Mouse (Mus musculus) c-Kit-positive CD71-negative TER-119-negative erythroid progenitor cells, embryonic 14.5 days (primary cell): Measurements from ENCODE around the gene Pomp.

Experiments used
- DNase-seq: peaks from one replicate; pipeline ENCODE4 v3.0.0-alpha.2; 2013; ENCODE audit warnings: low read depth

Pomp gene

DNA sequence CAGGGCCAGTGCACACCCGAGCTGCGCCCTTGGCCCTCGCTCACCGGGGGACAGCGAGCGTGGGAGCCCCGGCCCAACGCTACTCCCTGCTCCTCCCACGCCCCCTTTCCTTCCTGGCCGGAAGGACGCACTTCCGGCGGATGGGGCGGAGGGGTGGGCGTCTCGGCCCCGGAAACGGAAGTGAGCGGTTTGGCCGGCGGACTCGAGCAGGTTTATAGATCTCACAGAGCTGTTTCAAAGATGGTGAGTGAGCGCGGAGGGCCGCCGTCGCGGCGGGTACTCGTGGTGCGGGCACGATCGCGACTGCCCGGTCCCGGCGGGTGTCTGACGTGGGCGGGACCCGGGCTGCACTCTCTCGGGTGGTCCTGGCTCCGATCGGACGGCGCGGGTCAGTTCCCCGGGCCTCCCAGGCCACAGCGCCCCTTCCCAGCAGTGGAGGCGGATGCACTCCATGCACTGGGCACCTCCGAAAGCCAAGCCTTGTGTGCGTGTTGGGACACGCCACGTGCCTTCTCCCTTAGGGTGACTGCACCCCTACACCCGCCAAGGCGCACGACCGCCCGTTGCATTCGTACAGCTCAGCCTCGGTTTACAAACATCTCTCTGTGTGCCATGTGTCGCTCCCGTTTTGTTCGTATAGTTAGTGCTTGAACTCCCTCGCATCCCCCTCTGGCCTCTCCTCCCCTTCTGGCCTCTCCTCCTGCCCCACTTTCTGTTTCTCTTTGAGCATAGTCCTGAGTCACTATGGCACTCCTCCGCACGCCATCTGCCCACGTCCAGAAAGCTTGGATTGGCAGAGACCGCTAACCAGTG is at the start of gene Pomp:
Gene Pomp, plus strand, starts transcription at position 13 of the 813 bp plus-strand sequence.
- DNase-seq: peak; percentile 76

DNA sequence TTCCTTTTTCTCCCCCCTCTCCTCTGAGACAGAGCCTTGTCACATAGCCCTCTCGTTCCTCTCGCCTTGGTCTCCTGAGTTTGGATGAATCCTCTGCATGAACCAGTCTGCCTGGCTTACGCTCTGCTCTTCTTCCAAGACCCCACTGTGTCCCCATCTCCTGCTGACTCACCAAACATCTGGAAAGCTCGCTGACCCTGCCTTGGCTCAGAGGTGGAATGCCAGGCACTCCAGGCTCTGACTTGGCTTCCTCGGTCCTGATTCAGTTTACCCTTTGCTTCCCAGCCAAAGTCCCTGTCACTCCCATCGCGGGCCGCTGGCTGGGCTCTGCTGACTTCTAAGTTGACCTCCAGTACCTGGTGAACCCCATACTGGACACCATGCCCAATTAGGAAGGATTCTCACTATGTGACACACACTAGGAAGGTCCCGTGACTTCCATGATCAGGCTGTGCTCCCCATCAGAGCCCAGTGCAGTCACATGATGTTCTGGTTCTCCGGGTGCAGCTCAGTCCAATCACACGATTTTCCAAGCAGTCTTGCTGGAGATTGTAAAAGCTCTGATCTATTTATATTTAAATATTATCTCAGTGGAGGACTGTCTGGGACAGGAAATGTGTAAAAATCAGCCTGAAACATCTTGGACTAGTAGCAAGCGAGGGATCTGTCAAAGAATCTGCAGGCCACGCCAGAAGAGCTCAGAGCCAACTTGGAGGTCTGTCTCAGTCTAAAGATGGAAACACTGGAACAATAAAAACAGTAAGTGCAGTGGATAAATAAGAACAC is 47.8 kb upstream of the Pomp start:
- no peak for DNase-seq

- no peak for DNase-seq
Measured at GRCm38 (mm10) chr5:147814971-147815370, 45.3 kb upstream of the Pomp start.

DNA sequence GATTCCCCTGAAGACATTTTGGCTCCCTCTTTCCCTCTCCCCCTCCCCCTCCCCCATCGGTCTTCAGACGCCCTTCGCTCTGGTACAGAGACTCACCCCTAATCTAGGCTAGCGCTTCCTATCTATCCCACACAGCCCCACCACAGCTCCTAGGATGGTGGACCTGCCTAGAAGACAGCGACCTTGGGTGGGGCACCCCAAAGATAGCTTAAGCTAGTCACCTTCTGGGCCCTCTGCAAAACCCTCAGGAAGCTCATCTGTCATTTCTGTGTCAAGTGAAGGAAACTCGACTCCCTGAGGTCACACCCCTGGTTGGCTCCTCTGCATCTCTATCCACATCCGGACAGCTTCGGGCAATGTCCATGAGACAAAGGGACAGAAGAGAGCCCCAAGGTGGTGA is 44.7 kb upstream of the Pomp start:
- no peak for DNase-seq

DNA sequence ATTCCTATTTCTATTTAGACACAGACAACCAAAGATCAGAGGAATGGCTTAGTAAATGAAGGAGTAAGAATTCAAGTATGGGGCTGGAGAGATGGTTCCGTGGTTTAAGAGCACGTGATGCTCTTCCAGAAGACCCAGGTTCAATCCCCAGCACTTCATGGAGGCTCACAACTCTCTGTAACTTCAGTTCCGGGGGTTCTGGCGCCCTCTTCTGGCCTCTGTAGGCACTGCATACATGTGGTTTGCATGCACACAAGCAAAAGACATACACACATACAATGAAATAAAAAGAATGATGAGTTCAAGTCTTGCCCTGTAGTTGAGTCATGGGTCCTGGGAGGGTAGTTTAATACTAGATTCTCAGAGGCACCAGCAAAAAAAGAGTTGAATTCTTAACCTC is 43.8 kb upstream of the Pomp start:
- no peak for DNase-seq

- no peak for DNase-seq
Measured at GRCm38 (mm10) chr5:147817747-147818496, 42.3 kb upstream of the Pomp start.

GRCm38 (mm10) chr5:147818866-147819265 is 41.4 kb upstream of the Pomp start:
- no peak for DNase-seq

DNA sequence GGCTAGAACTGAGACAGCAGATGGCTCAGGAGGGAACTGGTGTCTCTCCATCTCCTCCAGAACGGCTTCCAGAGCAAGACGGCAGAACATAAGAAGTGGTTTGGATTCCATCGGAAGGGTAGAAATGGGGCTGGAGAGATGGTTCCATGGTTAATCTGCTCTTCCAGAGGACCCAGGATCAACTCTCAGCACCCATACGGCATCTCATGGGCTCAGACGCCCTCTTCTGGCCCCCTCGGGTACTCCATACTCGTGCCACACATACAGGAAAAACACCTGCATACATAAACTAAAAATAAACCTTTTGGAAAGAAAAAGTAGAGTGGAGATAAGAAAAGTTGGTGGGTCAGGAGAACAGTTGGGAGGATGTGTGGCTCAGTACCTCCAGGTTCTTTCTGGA is 40.4 kb upstream of the Pomp start:
- DNase-seq: no peak

- no peak for DNase-seq
Measured at GRCm38 (mm10) chr5:147824021-147824605, 36.1 kb upstream of the Pomp start.

DNA sequence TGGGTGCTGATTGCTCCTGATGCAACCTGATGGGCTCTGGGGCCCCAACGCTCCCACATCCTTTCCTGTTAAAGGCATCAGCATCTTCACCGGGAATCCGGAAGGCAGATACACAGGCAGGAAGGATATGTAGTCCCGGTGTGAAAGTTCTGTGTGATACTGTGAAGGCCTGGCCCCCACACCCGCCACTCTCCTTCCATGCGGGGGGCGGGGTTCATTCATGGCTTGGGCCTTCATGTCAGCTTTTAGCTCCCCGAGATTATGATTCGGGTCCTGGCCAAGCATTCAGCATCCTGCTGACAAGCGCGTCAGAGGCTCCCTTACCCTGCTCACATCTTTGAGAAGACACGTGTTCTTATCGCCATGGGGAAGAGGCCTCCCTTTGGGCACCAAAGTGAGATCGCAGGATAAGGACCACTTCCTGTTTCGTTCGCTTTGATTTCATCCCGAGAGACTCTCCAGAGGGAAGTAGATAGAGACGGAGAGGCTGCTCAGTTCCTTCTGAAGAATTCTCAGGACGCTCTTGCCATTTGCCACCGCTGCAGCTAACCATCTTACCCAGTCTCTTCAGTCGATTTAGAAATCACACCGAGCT is 34.8 kb upstream of the Pomp start:
- DNase-seq: no peak

- no peak for DNase-seq
Measured at GRCm38 (mm10) chr5:147826091-147826490, 34.2 kb upstream of the Pomp start.

DNA sequence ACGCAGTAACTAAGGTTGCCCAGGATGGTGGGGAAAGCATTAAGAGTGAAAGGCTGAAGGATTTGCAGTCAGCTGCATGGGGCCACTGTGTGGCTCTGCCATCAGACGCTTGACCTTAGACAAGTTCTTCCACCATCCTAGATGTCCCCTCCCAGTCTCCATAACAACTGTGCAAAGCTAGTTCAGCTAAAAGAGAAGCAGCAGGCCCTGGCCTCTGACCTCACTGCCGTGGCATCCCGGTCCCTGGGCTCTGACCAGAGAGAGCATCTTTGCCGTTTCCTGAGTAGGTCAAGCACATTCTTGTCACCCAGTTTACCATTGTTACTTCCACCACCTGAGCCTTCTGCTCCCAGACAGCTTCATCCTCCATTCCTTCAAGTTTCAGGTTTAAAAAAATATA is 33.7 kb upstream of the Pomp start:
- no peak for DNase-seq

DNA sequence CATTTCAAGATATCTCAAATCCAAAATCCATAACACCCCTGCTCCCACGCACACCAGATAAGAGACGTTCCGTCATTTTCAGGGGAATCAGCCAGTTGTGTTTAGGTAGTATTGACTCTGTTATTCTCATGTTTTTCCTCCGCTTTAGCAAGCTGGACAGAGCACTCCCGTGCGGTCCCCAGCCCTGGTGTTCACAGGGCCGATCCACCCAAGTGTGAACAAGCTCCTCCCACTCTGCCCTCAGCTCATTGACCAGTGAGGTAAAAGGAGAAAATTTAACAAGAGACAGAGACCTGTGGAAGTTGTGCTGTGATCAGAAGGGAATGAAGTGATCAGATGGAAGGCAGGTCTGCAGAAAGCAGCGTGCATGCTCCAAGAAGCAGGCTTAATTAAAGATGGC is 31.4 kb upstream of the Pomp start:
- DNase-seq: no peak

- DNase-seq: no peak
Measured at GRCm38 (mm10) chr5:147832842-147833241, 27.4 kb upstream of the Pomp start.

DNA sequence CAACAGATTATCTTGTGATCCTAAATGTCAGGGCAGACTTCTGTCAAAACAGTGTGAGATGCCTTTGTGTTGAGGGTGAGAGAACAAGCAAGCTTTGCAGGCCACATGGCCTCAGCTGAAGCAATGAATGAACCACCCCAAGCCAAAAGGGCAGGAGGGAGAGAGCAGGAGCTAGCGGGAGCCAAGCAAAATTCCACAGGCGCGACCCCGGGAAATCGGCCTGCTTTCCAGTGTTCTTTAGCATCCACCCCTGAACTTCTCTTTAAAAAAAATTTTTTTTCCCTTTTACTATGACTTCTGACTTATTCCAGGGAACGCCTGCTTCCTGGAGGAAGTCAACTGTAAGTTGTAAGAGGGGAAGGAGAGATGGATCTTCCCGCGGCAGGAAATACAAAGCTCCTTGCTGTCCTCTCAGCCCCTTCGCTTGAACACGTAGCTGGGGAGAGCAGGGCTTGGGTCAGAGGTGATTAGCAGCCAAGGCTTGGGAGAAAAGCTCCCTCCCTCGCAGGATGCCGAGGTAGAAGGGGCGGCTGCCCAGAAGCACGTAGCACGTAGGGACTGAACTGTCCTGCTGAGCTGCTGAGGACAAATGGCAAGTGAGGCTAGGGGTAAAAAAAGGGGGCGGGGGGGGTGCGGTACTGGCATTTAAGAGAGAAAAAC is 25.3 kb upstream of the Pomp start:
- DNase-seq: no peak

GRCm38 (mm10) chr5:147839418-147839817 is 20.8 kb upstream of the Pomp start:
- no peak for DNase-seq

- DNase-seq: no peak
Measured at GRCm38 (mm10) chr5:147843340-147843739, 16.9 kb upstream of the Pomp start.

- DNase-seq: no peak
Measured at GRCm38 (mm10) chr5:147845319-147845718, 14.9 kb upstream of the Pomp start.

DNA sequence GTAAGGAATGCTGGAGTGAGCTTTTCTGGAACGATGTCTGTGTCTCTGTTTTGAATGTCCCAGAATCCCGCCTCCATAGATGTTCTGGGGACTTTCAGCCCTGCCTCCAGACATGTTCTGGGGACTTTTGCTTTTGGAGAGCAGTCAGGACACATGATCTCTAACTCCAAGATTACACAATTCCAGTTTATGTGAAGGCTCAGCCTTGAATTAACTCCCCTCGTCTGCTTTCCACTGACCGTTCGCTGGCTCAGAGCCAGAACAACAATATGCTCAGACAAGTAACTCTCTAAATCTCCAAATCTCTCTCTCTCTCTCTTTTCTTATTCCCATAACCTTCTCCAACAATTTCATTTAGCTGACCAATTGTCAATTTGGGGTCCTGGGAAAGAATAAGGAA is 12.9 kb upstream of the Pomp start:
- DNase-seq: no peak

GRCm38 (mm10) chr5:147848164-147848863 is 11.9 kb upstream of the Pomp start:
- no peak for DNase-seq

DNA sequence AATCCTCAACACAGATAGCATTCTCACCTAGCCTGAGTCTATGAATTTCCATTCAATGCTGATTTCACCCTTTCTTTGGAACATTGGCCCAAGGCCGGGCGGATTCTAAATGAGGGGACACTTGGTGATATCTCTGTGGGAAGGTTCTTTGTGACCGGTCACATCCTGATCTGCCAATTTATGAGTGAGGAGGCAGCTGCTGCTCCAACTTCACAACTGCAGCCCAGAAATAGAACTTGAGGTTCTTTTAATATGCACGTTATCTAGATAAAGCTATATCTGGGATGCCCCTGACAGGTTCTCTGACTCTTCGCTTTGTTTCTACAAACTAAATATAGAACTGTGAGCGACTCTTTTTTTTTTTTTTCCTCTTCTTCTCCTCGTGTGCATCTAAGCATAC is 10.1 kb upstream of the Pomp start:
- no peak for DNase-seq
